Mouse (Mus musculus) left cerebral cortex, adult 18-20 months (tissue): Measurements from ENCODE around the gene Cgref1. TPM values are rescaled to one million over a fixed set of nuclear protein-coding genes. Genes with fewer than 3 reads are reported as not detected.

ENCODE experiments used
- DNase-seq, 2 experiments: peaks; one replicate each; pipeline ENCODE4 v3.0.0; 2021 to 2022; ENCODE audit warnings: low spot score in 2 of 2, mixed read lengths in 1 of 2
- total RNA-seq, 2 experiments: library from RNA; stranded (reverse); gene quantifications; 2 replicates each; pipeline ENCODE4 v1.2.3; 2021

Gene Cgref1
- total RNA-seq, 2 experiments from 2014 or later: 26.1 to 28.6 TPM

- DNase-seq: no peak
These were observed 5.5 kb upstream of the Cgref1 start for GRCm38 (mm10) chr5:30950922-30951321.

- DNase-seq: no peak
These were observed 5.1 kb upstream of the Cgref1 start for GRCm38 (mm10) chr5:30950451-30950850.

GRCm38 (mm10) chr5:30949654-30950326 is 4.4 kb upstream of the Cgref1 start:
- DNase-seq: peak; percentile 89 to 94

GRCm38 (mm10) chr5:30948620-30949019 is 3.2 kb upstream of the Cgref1 start:
- no peak for DNase-seq

GRCm38 (mm10) chr5:30944344-30944743 is 1.0 kb downstream of the Cgref1 start:
- no peak for DNase-seq

GRCm38 (mm10) chr5:30943004-30943403 is 2.4 kb downstream of the Cgref1 start:
- no peak for DNase-seq

GRCm38 (mm10) chr5:30934725-30935461 is 10.5 kb downstream of the Cgref1 start:
- no peak for DNase-seq

GRCm38 (mm10) chr5:30933705-30934104 is 11.7 kb downstream of the Cgref1 start:
- no peak for DNase-seq

GRCm38 (mm10) chr5:30931378-30931777 is 14.0 kb downstream of the Cgref1 start:
- DNase-seq: no peak

GRCm38 (mm10) chr5:30930846-30931245 is 14.5 kb downstream of the Cgref1 start:
- no peak for DNase-seq

GRCm38 (mm10) chr5:30930121-30930520 is 15.3 kb downstream of the Cgref1 start:
- peak; percentile 80 to 86 for DNase-seq

GRCm38 (mm10) chr5:30927945-30928529 is 17.4 kb downstream of the Cgref1 start:
- DNase-seq: peak in 1 of 2 experiments; percentile 48

- DNase-seq: no peak
These were observed 19.3 kb downstream of the Cgref1 start for GRCm38 (mm10) chr5:30926073-30926472.

- DNase-seq: no peak
These were observed 20.2 kb downstream of the Cgref1 start for GRCm38 (mm10) chr5:30925217-30925616.

- DNase-seq: no peak
These were observed 20.8 kb downstream of the Cgref1 start for GRCm38 (mm10) chr5:30924614-30925013.

- DNase-seq: no peak
These were observed 22.3 kb downstream of the Cgref1 start for GRCm38 (mm10) chr5:30923119-30923518.

- no peak for DNase-seq
These were observed 22.8 kb downstream of the Cgref1 start for GRCm38 (mm10) chr5:30922581-30923041.

- DNase-seq: peak; percentile 87 to 94
These were observed 23.9 kb downstream of the Cgref1 start, which contains the start of gene Khk for GRCm38 (mm10) chr5:30921256-30922033. Khk (plus strand) TSS chr5:30921431.

- no peak for DNase-seq
These were observed 24.8 kb downstream of the Cgref1 start for GRCm38 (mm10) chr5:30920621-30921020.

GRCm38 (mm10) chr5:30919831-30920614 is 25.4 kb downstream of the Cgref1 start:
- no peak for DNase-seq
